Mouse (Mus musculus): ENCODE data around the gene Atp6v0c. TPM values are rescaled to one million over a fixed set of nuclear protein-coding genes. Genes with fewer than 3 reads are reported as not detected.

Atp6v0c gene
- total RNA-seq, 1 experiment = 129 TPM

- DNase-seq (ENCODE audit: low read depth, low spot score) = no peak
- peaks cover 10% of the 10 kb centered on the region for H3K36me3 ChIP-seq (ENCODE audit: control insufficient read depth, insufficient read depth, low read length, poor library complexity, severe bottlenecking)
- H3K9ac ChIP-seq (ENCODE audit: insufficient read depth, low read depth, low read length, poor library complexity, severe bottlenecking) = peak overlapping the region; percentile 66
- H3K9me3 ChIP-seq (ENCODE audit: control insufficient read depth, insufficient read depth, low read depth, low read length) = no peaks in the 10 kb centered on the region
- peak overlapping the region; percentile 65 for H3K4me3 ChIP-seq (ENCODE audit: insufficient read depth in 1 of 2, low read depth in 1 of 2, low read length in 2 of 2, poor library complexity in 1 of 2, severe bottlenecking in 1 of 2)
- in situ Hi-C loops (cut with MboI; ENCODE audit: low sequenced_read_pairs in 2 of 2, unreplicated experiment in 2 of 2) = no loop called here
- H3K27ac ChIP-seq (ENCODE audit: insufficient read depth, low read depth, low read length, poor library complexity, severe bottlenecking) = no peak overlapping the region
- no peak for TF ChIP-seq ZC3H11A (IDR thresholded peaks at IDR 0.05; ENCODE audit: borderline replicate concordance, low read depth, low read length)
- no peak for TF ChIP-seq MAFK (IDR thresholded peaks at IDR 0.05; ENCODE audit: insufficient read depth, low read depth, low read length)
- TF ChIP-seq CHD2 (IDR thresholded peaks at IDR 0.05; ENCODE audit: low read depth, low read length) = no peak
- TF ChIP-seq HCFC1 (IDR thresholded peaks at IDR 0.05; ENCODE audit: borderline replicate concordance, insufficient read depth, low read length) = no peak
- no peak for TF ChIP-seq ZNF384 (IDR thresholded peaks at IDR 0.05; ENCODE audit: low read depth, low read length)
- H3K4me1 ChIP-seq (ENCODE audit: control insufficient read depth in 2 of 2, insufficient read depth in 2 of 2, low read length in 2 of 2, poor library complexity in 1 of 2) = peaks cover 2 to 32% of the 10 kb centered on the region in 2 experiments; a peak in 3 of 4 replicates
Measured at GRCm38 (mm10) chr17:24211631-24212440, 42.3 kb upstream of the Atp6v0c start.

GRCm38 (mm10) chr17:24210591-24210990 is 41.1 kb upstream of the Atp6v0c start:
- no peak for DNase-seq (ENCODE audit: low read depth, low spot score)
- H3K4me3 ChIP-seq (ENCODE audit: insufficient read depth in 1 of 2, low read depth in 1 of 2, low read length in 2 of 2, poor library complexity in 1 of 2, severe bottlenecking in 1 of 2) = no peak overlapping the region
- H3K9ac ChIP-seq (ENCODE audit: insufficient read depth, low read depth, low read length, poor library complexity, severe bottlenecking) = no peak overlapping the region
- in situ Hi-C loops (cut with MboI; ENCODE audit: low sequenced_read_pairs in 2 of 2, unreplicated experiment in 2 of 2) = no loop called here
- H3K4me1 ChIP-seq (ENCODE audit: control insufficient read depth in 2 of 2, insufficient read depth in 2 of 2, low read length in 2 of 2, poor library complexity in 1 of 2) = peaks cover 3 to 36% of the 10 kb centered on the region in 2 experiments; a peak in 3 of 4 replicates
- H3K27ac ChIP-seq (ENCODE audit: insufficient read depth, low read depth, low read length, poor library complexity, severe bottlenecking) = no peak overlapping the region
- H3K36me3 ChIP-seq (ENCODE audit: control insufficient read depth, insufficient read depth, low read length, poor library complexity, severe bottlenecking) = peaks cover 3% of the 10 kb centered on the region
- no peaks in the 10 kb centered on the region for H3K9me3 ChIP-seq (ENCODE audit: control insufficient read depth, insufficient read depth, low read depth, low read length)
- no peak for TF ChIP-seq CHD2 (IDR thresholded peaks at IDR 0.05; ENCODE audit: low read depth, low read length)
- 0 out of 2 replicates have a peak, but pooled peaks have one; percentile 57 for TF ChIP-seq MAFK (IDR thresholded peaks at IDR 0.05; ENCODE audit: insufficient read depth, low read depth, low read length)

GRCm38 (mm10) chr17:24209916-24210240 is 40.4 kb upstream of the Atp6v0c start:
- Histone ChIP-seq H3K36me3 (ENCODE audit: control insufficient read depth, insufficient read depth, low read length, poor library complexity, severe bottlenecking) (0 out of 2 replicates have a peak, but pooled peaks cover 2% of the 10 kb centered on the region), H3K4me3 (ENCODE audit: insufficient read depth in 1 of 2, low read depth in 1 of 2, low read length in 2 of 2, poor library complexity in 1 of 2, severe bottlenecking in 1 of 2) (no peak overlapping the region), H3K4me1 (ENCODE audit: control insufficient read depth in 2 of 2, insufficient read depth in 2 of 2, low read length in 2 of 2, poor library complexity in 1 of 2) (peaks cover 3 to 36% of the 10 kb centered on the region in 2 experiments; a peak in 3 of 4 replicates), H3K9me3 (ENCODE audit: control insufficient read depth, insufficient read depth, low read depth, low read length) (no peaks in the 10 kb centered on the region), H3K27ac (ENCODE audit: insufficient read depth, low read depth, low read length, poor library complexity, severe bottlenecking) (no peak overlapping the region), H3K9ac (ENCODE audit: insufficient read depth, low read depth, low read length, poor library complexity, severe bottlenecking) (no peak overlapping the region)
- no peak for DNase-seq (ENCODE audit: low read depth, low spot score)
- in situ Hi-C loops (cut with MboI; ENCODE audit: low sequenced_read_pairs in 2 of 2, unreplicated experiment in 2 of 2) = no loop called here
- TF ChIP-seq HCFC1 (IDR thresholded peaks at IDR 0.05; ENCODE audit: borderline replicate concordance, insufficient read depth, low read length) (no peak), MAFK (IDR thresholded peaks at IDR 0.05; ENCODE audit: insufficient read depth, low read depth, low read length) (no peak), CHD2 (IDR thresholded peaks at IDR 0.05; ENCODE audit: low read depth, low read length) (no peak), ZNF384 (IDR thresholded peaks at IDR 0.05; ENCODE audit: low read depth, low read length) (no peak), ZC3H11A (IDR thresholded peaks at IDR 0.05; ENCODE audit: borderline replicate concordance, low read depth, low read length) (no peak)

GRCm38 (mm10) chr17:24209043-24209915 is 39.8 kb upstream of the Atp6v0c start, which contains the start of gene Ntn3:
Ntn3 (minus strand) TSS chr17:24209531.
- in situ Hi-C loops (cut with MboI; ENCODE audit: low sequenced_read_pairs in 2 of 2, unreplicated experiment in 2 of 2) = no loop called here
- Histone ChIP-seq H3K36me3 (ENCODE audit: control insufficient read depth, insufficient read depth, low read length, poor library complexity, severe bottlenecking) (no peaks in the 10 kb centered on the region), H3K4me3 (ENCODE audit: insufficient read depth in 1 of 2, low read depth in 1 of 2, low read length in 2 of 2, poor library complexity in 1 of 2, severe bottlenecking in 1 of 2) (peak within 1 kb of the TSS; percentile 44 to 57; a peak in 3 of 4 replicates), H3K9me3 (ENCODE audit: control insufficient read depth, insufficient read depth, low read depth, low read length) (no peaks in the 10 kb centered on the region), H3K4me1 (ENCODE audit: control insufficient read depth in 2 of 2, insufficient read depth in 2 of 2, low read length in 2 of 2, poor library complexity in 1 of 2) (peaks cover 3 to 36% of the 10 kb centered on the region in 2 experiments; a peak in 3 of 4 replicates), H3K9ac (ENCODE audit: insufficient read depth, low read depth, low read length, poor library complexity, severe bottlenecking) (peak within 1 kb of the TSS; percentile 46), H3K27ac (ENCODE audit: insufficient read depth, low read depth, low read length, poor library complexity, severe bottlenecking) (no peak within 1 kb of the TSS)
- TF ChIP-seq ZC3H11A (IDR thresholded peaks at IDR 0.05; ENCODE audit: borderline replicate concordance, low read depth, low read length) (no peak), CHD2 (IDR thresholded peaks at IDR 0.05; ENCODE audit: low read depth, low read length) (no peak), ZNF384 (IDR thresholded peaks at IDR 0.05; ENCODE audit: low read depth, low read length) (no peak), HCFC1 (IDR thresholded peaks at IDR 0.05; ENCODE audit: borderline replicate concordance, insufficient read depth, low read length) (no peak), MAFK (IDR thresholded peaks at IDR 0.05; ENCODE audit: insufficient read depth, low read depth, low read length) (no peak)
- no peak for DNase-seq (ENCODE audit: low read depth, low spot score)

Data from ES-E14 (cell line).